ENCODE assay signal across 11 mouse cellular contexts in genomic region chr4:142261725-142262124, GRCm38 (mm10).
"Had no signal": no experiment of that assay in that cellular context is flagged by ENCODE, and none has a peak within 500 bp of the region (broad histone marks: within the 10 kb centered on the region; RNA-seq: fewer than 3 reads in every experiment).

No protein-coding gene starts in this region.

- H3K27me3 ChIP-seq: limb, embryonic 13.5 days; midbrain, embryonic 12.5 days; neural tube, embryonic 15.5 days had no signal

- H3K4me3 ChIP-seq: kidney, embryonic 15.5 days; limb, embryonic 13.5 days; midbrain, embryonic 12.5 days; neural tube, embryonic 15.5 days had no signal

- H3K36me3 ChIP-seq: kidney, embryonic 15.5 days; limb, embryonic 13.5 days; midbrain, embryonic 12.5 days; neural tube, embryonic 15.5 days had no signal

- DNase-seq: kidney, postnatal 14 days; left cerebral cortex, postnatal 4 days; lung, adult 18-20 months; right cerebral cortex, adult 18-20 months; right cerebral cortex, postnatal 25 days; thymus, postnatal 4 days had no signal

- H3K9me3 ChIP-seq: kidney, embryonic 15.5 days; limb, embryonic 13.5 days; midbrain, embryonic 12.5 days; neural tube, embryonic 15.5 days had no signal

- H3K4me1 ChIP-seq: midbrain, embryonic 12.5 days had no signal

- H3K27ac ChIP-seq: kidney, embryonic 15.5 days; limb, embryonic 13.5 days; liver, embryonic 14.5 days; midbrain, embryonic 12.5 days; neural tube, embryonic 15.5 days had no signal

- H3K4me2 ChIP-seq: kidney, embryonic 15.5 days; limb, embryonic 13.5 days; midbrain, embryonic 12.5 days; neural tube, embryonic 15.5 days had no signal

- H3K9ac ChIP-seq: kidney, embryonic 15.5 days; limb, embryonic 13.5 days; liver, embryonic 14.5 days; midbrain, embryonic 12.5 days; neural tube, embryonic 15.5 days had no signal
